Mouse (Mus musculus): ENCODE measurements at regions not wholly inside any gene's neighbourhood (a gene's known extent, or its start where the extent isn't known, plus 50 kb on each side); places are given as distances from the start of the nearest gene placed in this dataset.

GRCm38 (mm10) chr15:43940905-43941304, 3806.7 kb downstream of the 9330182O14Rik start:
- TF ChIP-seq POLR2A (IDR thresholded peaks at IDR 0.05; ENCODE audit: insufficient read depth, low read depth, low read length) (no peak), CTCF (IDR thresholded peaks at IDR 0.05; ENCODE audit: insufficient read depth, low read depth, low read length) (no peak)
